Mouse (Mus musculus) gastrocnemius, postnatal 14 days (tissue): Measurements from ENCODE around the gene Utp15. TPM values are rescaled to one million over a fixed set of nuclear protein-coding genes. Genes with fewer than 3 reads are reported as not detected.

Experiments used
- total RNA-seq, 2 experiments: library from RNA; stranded (reverse); gene quantifications; 2 replicates each; pipeline ENCODE4 v1.2.3; 2021

Gene Utp15
- total RNA-seq, 2 experiments from 2014 or later, result 3.6 to 4.5 TPM

Other genes starting within 250 kb of the Utp15 start
- 1 to 10 TPM; 3.8 to 4.6 TPM for gene Arhgef28, start 56.6 kb downstream of the Utp15 start, total RNA-seq
- 10 to 100 TPM; 13.4 to 14.2 TPM for gene Ankra2, start within 50 bp of the Utp15 start, total RNA-seq
- gene Gm21976, start 16.8 kb upstream of the Utp15 start, total RNA-seq, result not detected
- 100 to 1,000 TPM; 243 to 260 TPM for gene Btf3, start 54.0 kb upstream of the Utp15 start, total RNA-seq
- under 1 TPM; 0.09 to 0.18 TPM for gene Foxd1, start 91.2 kb upstream of the Utp15 start, total RNA-seq
- not detected for gene Gm10320, start 229.0 kb upstream of the Utp15 start, total RNA-seq